Mouse (Mus musculus) bone marrow macrophage, adult 2 months (primary cell): Measurements from ENCODE around the gene Suz12.

Source experiments
- CTCF ChIP-seq: IDR thresholded peaks from 2 replicates; pipeline ENCODE4 v1.5.1; 2012; ENCODE audit warnings: low read depth, mild to moderate bottlenecking, low read length, moderate library complexity
- POLR2A ChIP-seq: IDR thresholded peaks from 2 replicates; pipeline ENCODE4 v1.6.1; 2012; ENCODE audit warnings: mild to moderate bottlenecking, low read depth, low read length, borderline replicate concordance

DNA sequence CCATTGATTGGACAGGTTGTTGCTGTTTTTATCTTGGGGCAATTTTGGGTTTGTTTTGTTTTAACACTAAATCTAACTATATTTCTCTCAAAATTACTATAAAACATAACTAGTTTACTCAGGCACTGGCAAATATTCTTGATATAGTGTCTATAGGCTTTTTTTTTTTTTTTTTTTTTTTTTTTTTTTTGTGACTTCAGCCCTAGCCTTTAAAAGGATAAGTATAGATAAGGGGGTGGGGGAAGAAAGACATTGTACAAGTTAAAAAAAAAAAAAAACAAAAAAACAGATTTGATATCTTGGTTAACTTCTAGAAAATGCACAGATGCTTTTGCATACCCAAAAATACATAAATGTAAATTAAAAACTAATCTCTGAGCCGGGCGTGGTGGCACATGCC lies 2.8 kb upstream of the Suz12 start:
- TF ChIP-seq CTCF (no peak), POLR2A (no peak)
